Mouse (Mus musculus) effector memory CD4-positive, alpha-beta T cell, adult 5 months (primary cell): ENCODE results near the gene Mrpl46. TPM values are rescaled to one million over a fixed set of nuclear protein-coding genes. Genes with fewer than 3 reads are reported as not detected.

Experiments used
- polyA plus RNA-seq: library from polyadenylated mRNA; unstranded; fragments of 100-300 nt; shearing (Covaris generic); gene quantifications from one replicate; pipeline ENCODE4 v1.2.1, GENCODE M21; 2017

The Mrpl46 gene
- 33.1 TPM for polyA plus RNA-seq

DNA sequence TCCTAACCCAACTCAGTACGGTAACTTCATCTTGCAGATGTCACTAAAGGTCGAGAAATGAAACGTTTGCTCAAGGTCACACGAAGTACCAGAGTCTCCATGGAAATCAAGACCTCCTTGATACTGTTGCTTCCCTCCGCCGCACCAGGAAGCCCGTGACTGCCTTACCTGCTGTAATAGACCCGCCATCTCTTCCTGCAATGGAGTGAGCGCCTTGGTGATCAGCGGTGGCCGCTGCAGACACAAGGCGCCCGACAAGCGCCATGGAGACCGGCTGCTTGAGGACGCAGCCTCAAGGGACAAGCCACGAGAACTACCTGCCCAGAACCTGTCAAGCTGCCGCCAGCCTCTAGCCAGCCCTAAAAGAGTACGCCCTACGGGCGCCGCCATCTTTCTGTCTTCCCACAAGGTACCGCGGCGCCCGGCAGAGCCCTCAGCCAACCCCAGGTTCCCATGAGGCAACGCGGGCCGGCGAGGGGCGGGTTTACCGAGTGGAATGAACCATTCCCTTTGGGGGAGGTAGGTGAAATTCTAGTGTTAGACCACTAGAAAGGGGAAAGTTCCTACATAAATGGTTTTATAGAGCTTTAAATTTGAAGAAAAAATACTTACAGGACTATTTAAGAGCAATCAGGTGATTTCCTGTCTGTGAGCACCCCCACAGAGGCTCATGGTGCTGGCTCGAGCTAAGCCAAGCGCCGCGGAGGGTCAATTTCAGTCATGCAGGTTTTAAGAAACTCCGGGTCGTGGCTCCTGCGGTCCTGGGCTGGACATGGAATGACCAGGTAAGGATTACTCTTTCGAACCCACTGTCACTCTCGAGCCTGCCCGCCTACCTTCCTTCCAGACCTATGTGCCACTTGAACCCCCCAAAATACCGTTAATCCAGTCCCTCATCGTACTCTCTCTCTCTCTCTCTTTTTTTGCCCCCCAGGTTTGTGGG, at the start of gene Mrpl46, which contains the start of gene Mrps11:
Mrpl46 (minus strand) TSS at position 893 of the 943 bp plus-strand sequence.
Mrps11 (plus strand) TSS at position 481 of the 943 bp plus-strand sequence.

DNA sequence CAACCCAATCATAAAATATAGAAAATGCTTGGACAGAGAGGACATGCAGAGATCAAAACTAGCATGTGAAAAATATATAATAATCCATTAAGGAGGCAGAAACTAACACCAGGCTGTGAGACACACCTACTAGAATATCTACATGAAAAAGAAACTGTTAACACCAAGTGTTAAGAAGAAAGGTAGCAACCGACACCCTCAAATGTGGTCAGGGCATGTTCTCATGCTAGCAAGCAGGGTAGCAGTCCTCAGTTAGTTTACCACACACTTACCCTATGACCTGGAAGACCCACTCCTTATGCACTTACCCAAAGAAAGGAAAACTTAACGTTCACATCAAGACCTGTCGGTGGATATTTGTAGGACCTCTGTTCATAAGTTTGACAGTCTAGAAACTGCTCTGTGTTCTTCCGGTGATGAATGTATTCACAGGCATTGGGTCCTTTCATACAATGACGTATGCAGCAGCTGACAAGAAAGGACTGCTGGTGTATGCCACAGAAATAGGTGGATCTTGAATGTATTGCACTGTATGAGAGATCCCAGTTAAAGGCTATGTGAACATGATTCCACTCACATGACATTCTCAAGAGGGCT, 45.6 kb downstream of the Mrpl46 start, which contains the start of gene Ntrk3:
Ntrk3 (minus strand) TSS at position 399 of the 597 bp plus-strand sequence.

Other genes with a start within 250 kb of the Mrpl46 start
- 35.0 TPM for gene Ntrk3, start 45.5 kb downstream of the Mrpl46 start, polyA plus RNA-seq
- gene Mrps11, start 412 bp downstream of the Mrpl46 start, polyA plus RNA-seq: 25.0 TPM
- 11.3 TPM for gene Det1, start 63.7 kb upstream of the Mrpl46 start, polyA plus RNA-seq
- 25.0 TPM for gene Aen, start 112.3 kb upstream of the Mrpl46 start, polyA plus RNA-seq
- 48.7 TPM for gene Isg20, start 129.9 kb upstream of the Mrpl46 start, polyA plus RNA-seq